Mouse (Mus musculus): ENCODE measurements around the gene Klhl40. TPM values are rescaled to one million over a fixed set of nuclear protein-coding genes. Genes with fewer than 3 reads are reported as not detected.
A peak's percentile ranks its signal among the peaks of the same experiment; 100 is the strongest.

The Klhl40 gene
- total RNA-seq, 2 experiments from 2014 or later: 0.16 TPM; not detected in 1

DNA sequence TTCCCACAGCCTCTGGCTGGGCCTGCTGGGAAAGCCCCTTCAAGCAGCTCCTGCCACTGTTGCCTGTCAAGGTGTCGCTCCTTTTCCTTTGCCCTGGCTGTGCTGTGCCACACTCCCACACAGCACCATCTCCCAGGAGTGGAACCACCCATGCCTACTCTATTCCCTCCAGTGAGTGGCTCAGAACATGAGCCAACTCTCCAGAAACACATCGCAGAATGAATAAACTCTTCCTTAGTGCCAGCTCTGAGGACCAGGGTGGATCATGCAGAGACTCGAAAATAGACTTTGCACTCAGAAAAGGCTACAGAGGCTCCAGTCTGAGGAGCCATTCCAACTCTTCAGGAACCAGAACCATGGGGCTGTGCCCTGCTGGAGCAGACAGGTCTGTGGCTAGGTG is 48.9 kb downstream of the Klhl40 start:
- DNase-seq: no peak

GRCm38 (mm10) chr9:121828314-121828713 is 50.9 kb downstream of the Klhl40 start:
- DNase-seq: no peak

DNA sequence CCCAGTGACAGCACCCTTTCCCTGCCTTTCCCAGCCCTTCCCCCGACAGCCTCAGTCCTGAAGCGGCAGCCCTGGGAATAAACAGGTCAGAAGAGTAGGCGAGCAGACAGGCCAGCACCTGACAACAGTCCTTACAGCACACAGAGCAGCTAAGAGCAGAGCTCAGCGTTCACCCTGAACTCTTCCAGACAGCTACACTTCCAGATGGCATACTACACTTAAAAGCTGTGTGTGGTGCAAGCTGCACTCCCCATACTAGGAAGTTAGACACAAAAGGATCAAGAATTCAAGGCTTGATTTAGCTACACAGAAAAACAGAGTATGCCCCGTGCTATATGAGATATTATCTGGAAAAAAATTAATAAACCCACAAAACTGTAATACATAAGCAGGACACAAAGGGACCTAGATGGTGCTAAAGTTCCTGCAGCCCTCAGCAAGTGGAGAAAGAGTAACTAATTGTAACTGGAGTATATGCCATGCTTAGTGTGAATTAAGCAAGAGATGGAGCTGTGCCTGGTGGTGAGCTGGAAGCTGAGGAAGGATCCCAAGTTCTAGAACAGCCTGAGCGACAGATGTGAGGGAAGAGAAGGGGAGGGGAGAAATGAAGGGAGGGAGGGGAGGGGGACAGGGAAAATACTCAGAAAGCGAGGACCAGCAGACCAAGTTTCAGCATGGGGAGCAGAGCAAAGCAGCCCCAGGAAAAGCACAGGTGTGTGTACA is 52.0 kb downstream of the Klhl40 start:
- DNase-seq: no peak

- peak; percentile 55 to 73 for DNase-seq
Observed at GRCm38 (mm10) chr9:121830243-121830955, 53.0 kb downstream of the Klhl40 start.

DNA sequence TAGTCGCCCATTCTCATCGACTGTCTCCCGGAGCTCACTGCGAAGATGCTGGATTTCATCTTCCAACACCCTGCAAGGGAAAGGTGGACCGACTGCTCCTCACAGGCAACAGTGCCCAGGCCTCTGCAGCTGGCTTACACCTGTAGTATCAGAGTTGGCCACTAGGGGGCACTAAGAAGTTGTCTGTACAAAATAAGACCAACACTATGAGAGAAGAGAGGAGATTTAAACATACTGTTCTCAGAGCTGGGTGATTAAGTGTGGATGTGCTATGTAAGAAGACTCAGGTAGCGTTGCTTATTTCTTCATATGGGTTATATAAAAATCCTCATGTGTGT is 53.5 kb downstream of the Klhl40 start:
- peak; percentile 80 to 82 for DNase-seq

Other genes with a start within 250 kb of the Klhl40 start
- not detected for gene Lyzl4, start 135.5 kb upstream of the Klhl40 start, total RNA-seq (2021)
- gene Vipr1, start 134.9 kb upstream of the Klhl40 start, total RNA-seq (2021): under 1 TPM; 0.26 to 0.40 TPM
- gene Sec22c, start 72.1 kb upstream of the Klhl40 start, total RNA-seq (2021): 1 to 10 TPM; 5.2 to 6.3 TPM
- gene Ss18l2, start 67.3 kb upstream of the Klhl40 start, total RNA-seq (2021): 10 to 100 TPM; 41.6 to 57.2 TPM
- gene Nktr, start 58.4 kb upstream of the Klhl40 start, total RNA-seq (2021): 10 to 100 TPM; 58.2 to 90.2 TPM
- 10 to 100 TPM; 40.5 to 49.7 TPM for gene Zfp651, start 18.3 kb upstream of the Klhl40 start, total RNA-seq (2021)
- not detected for gene Hhatl, start 14.9 kb downstream of the Klhl40 start, total RNA-seq (2021)
- gene Ccdc13, start 61.9 kb downstream of the Klhl40 start, total RNA-seq (2021): 1 to 10 TPM; 1.0 to 1.1 TPM
- 100 to 1,000 TPM in 1 of 2 experiments, 10 to 100 TPM in 1; 80.9 to 105 TPM for gene Higd1a, start 80.8 kb downstream of the Klhl40 start, total RNA-seq (2021)
- gene Ackr2, start 120.7 kb downstream of the Klhl40 start, total RNA-seq (2021): under 1 TPM; 0.66 to 0.86 TPM
- under 1 TPM; 0.26 to 0.30 TPM for gene Cyp8b1, start 138.7 kb downstream of the Klhl40 start, total RNA-seq (2021)
- 1 to 10 TPM; 1.4 to 1.5 TPM for gene Fam198a, start 173.4 kb downstream of the Klhl40 start, total RNA-seq (2021)
- 10 to 100 TPM; 17.0 to 20.7 TPM for gene Pomgnt2, start 219.5 kb downstream of the Klhl40 start, total RNA-seq (2021)

Measured in adrenal gland, postnatal 36 days (tissue).